Mouse (Mus musculus) bone marrow, adult 2 months (tissue): ENCODE results near the gene Gpat2. TPM values are rescaled to one million over a fixed set of nuclear protein-coding genes. Genes with fewer than 3 reads are reported as not detected.

Source experiments
- H3K27ac ChIP-seq: fragments of 200-500 bp; 2 replicates; pipeline ENCODE4 v1.5.1; 2012; ENCODE audit warnings: low read depth, mild to moderate bottlenecking, control low read depth, inconsistent platforms, low read length; ENCODE audit not compliant: control insufficient read depth, poor library complexity, insufficient read depth
- H3K4me1 ChIP-seq: fragments of 200-500 bp; 2 replicates; pipeline ENCODE4 v1.6.1; 2011; ENCODE audit warnings: low read length; ENCODE audit not compliant: control insufficient read depth, insufficient read depth
- H3K4me3 ChIP-seq: fragments of 200-500 bp; replicated peaks from 2 replicates; pipeline ENCODE3; 2011; ENCODE audit warnings: mild to moderate bottlenecking, low read depth, low read length, control low read depth; ENCODE audit not compliant: control insufficient read depth
- CTCF ChIP-seq: fragments of 200-500 bp; IDR thresholded peaks from 2 replicates; pipeline ENCODE4 v1.5.1; 2011; ENCODE audit warnings: low read length, control low read depth; ENCODE audit not compliant: control insufficient read depth, insufficient read depth
- POLR2A ChIP-seq: fragments of 200-500 bp; IDR thresholded peaks from 2 replicates; pipeline ENCODE4 v1.6.1; 2011; ENCODE audit warnings: low read depth, mild to moderate bottlenecking, control low read depth, low read length, borderline replicate concordance; ENCODE audit not compliant: control insufficient read depth
- WGBS: fragments of 180-500 bp; shearing (Covaris S2); methylation state at CpG from one replicate; pipeline ENCODE4 v1.1.7; 2018; 5-methylcytosine and 5-hydroxymethylcytosine counted together
- polyA plus RNA-seq: library from polyadenylated mRNA; stranded (reverse); fragments of >200 nt; gene quantifications from 2 replicates; pipeline ENCODE4 v1.2.4, GENCODE M21; 2011; ENCODE audit warnings: low replicate concordance; ENCODE audit not compliant: missing spikeins, insufficient read depth, insufficient read length

The Gpat2 gene
- polyA plus RNA-seq, 1 experiment: not detected

DNA sequence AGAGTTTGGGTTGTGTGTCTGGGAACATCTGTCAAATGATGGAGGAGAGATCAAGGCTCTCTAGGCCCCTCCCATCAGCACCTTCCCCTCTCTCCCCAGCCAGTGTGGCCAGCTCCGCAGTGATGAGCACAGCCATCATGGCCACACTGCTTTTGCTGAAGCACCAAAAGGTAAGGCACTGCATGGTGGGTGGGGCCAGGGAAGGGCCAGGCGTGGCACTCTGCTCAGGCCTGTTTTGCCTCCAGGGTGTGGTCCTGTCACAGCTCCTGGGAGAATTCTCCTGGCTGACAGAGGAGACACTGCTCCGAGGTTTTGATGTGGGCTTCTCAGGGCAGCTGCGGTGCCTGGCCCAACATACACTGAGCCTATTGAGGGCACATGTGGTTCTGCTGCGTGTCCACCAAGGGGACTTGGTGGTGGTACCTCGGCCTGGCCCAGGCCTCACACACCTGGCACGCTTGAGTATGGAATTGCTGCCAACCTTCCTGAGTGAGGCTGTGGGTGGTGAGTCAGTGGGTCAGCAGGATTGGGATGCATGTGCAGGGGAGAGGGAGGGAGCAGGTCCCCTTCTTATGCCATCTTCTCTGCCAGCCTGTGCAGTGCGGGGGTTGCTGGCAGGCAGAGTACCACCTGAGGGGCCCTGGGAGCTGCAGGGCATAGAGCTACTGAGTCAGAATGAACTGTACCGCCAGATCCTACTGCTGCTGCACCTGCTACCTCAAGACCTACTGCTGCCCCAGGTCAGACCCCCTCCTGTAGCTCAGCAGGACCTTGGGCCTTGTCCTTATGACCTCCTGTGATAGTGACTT is 8.7 kb downstream of the Gpat2 start:
- Histone ChIP-seq H3K4me1 (no peaks in the 10 kb centered on the region), H3K27ac (no peak overlapping the region), H3K4me3 (no peak overlapping the region)
- 84% methylated on average over 9 of the region's 9 CpGs for WGBS
- TF ChIP-seq CTCF (no peak), POLR2A (no peak)

DNA sequence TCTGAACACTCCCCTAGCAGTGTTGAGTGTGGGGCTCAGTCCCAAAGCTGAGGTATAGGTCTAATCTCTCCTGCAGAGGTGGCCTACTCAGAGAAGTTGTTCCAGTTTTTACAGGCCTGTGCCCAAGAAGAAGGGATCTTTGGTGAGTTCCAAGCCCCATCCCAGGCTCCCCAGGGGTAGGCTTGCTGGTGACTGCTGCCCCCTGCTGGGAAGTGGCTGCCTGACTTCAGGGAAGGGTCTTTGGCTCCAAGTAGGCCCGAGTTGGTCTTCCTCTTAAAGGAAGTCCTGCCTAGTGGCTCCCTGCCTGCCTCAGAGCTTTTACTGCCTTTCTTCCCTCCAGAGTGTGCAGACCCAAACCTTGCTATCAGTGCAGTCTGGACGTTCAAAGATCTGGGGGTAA is 10.1 kb downstream of the Gpat2 start:
- 31% methylated on average over 2 of the region's 2 CpGs for WGBS
- TF ChIP-seq CTCF (peak; percentile 54; the same call in 1 of the 2 replicates), POLR2A (no peak)
- H3K4me3 ChIP-seq: no peak overlapping the region
- H3K27ac ChIP-seq: no peak overlapping the region
- no peaks in the 10 kb centered on the region for H3K4me1 ChIP-seq

DNA sequence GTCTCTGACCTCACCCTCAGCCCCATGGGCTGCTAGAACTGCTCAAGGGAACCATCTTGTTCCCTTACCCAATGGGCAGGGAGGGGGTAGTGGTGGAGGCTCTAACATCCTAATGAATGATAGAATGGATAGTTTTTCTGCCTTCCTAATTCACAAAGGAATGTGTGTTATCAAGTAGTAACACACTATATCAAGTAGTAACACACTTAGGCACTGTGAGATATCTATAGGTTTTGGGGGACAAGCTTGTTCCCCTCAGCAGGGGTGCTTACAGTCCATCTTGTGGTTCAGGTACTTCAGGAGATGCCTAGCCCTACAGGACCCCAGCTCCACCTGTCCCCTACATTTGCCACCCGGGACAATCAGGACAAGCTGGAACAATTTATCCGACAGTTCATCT is 10.6 kb downstream of the Gpat2 start:
- Histone ChIP-seq H3K4me3 (no peak overlapping the region), H3K27ac (no peak overlapping the region), H3K4me1 (no peaks in the 10 kb centered on the region)
- WGBS: 86% methylated on average over 2 of the region's 2 CpGs
- TF ChIP-seq POLR2A (no peak), CTCF (no peak)

DNA sequence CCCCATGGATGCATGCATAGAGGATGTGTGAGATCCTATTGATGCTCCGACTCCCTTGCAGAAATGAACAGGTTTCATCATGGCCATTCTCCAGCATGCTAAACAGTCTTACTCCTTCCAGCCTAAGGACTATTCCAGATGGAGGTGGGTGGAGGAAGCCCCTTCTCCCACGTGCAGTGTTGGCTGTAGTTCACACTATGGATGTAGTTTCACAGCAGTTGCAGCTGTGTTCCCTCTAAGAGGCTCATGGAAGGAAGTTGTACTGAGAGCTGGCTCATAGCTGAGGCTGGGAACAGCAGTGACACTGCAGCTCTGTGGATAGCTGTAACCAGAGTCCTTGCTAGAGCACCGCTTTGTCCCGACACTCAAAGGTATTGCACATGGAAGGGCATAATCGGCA is 12.7 kb downstream of the Gpat2 start:
- H3K4me1 ChIP-seq: no peaks in the 10 kb centered on the region
- TF ChIP-seq CTCF (no peak), POLR2A (no peak)
- no peak overlapping the region for H3K27ac ChIP-seq
- 85% methylated on average over 5 of the region's 5 CpGs for WGBS
- H3K4me3 ChIP-seq: no peak overlapping the region

DNA sequence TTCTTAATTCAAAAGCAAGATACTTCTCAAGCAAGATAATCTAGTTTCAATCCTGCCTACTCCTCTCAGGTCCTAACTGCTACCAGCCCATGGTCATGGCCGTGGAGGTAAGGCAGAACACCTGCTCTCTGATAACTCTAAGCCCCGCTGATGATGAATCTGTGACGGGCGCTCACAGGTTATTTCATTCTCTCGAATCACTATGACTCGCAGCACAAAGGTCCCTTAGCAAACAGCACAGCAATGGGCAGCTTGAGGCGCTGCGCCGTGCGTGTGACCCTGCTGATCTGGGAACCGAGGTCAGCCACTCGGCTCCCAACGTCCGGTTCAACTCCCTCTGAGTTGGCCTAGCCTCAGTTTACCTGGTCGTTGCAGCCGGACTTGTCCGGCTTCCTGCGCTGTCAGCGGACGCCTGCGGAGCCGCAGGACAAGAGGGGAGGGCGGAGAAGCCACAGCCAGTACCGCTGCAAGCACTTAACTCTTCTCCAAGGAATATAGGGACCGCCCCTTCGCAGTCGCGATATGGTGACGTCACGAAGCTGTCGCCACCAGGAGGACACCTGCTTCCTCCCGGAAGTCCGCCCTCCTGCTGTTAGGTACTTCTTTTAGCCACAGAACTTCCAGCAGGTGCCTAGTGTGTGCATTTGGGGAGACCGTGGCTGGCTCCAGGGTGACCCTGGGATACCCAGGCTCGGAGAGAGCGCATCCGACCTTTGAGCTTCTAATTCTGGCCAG is 19.2 kb downstream of the Gpat2 start, which contains the start of gene Fahd2a:
Gene Fahd2a (minus strand): TSS at position 511 of the 735 bp plus-strand sequence.
- under 1% methylated on average over 37 of the region's 37 CpGs for WGBS
- Histone ChIP-seq H3K4me3 (peak within 1 kb of the TSS; percentile 85), H3K4me1 (no peaks in the 10 kb centered on the region; the same call in 1 of the 2 replicates), H3K27ac (no peak within 1 kb of the TSS)
- TF ChIP-seq POLR2A (peak; percentile 55; the same call in 1 of the 2 replicates), CTCF (no peak)

DNA sequence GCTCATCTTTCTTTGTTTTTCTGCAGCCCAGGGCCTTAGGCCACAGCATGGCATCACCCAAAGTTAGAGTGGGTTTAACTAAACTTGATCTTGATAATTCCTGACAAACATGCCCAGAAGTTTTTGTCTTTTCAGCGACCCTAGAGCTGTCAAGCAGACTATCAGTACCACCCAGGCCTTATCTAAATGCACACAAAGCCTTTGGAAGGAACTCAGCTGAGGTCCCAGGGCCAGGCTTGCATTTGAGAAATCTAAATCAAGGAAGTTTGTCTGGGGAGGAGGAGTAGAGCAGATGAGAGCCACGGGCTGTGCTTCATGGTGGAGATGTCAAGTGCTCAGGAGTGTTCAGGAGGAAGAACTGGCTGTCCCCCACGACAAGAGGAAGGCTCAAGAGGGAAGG is 21.8 kb downstream of the Gpat2 start:
- no peak overlapping the region for H3K27ac ChIP-seq
- H3K4me1 ChIP-seq: no peaks in the 10 kb centered on the region; the same call in 1 of the 2 replicates
- no peak overlapping the region for H3K4me3 ChIP-seq
- no peak for TF ChIP-seq CTCF
- TF ChIP-seq POLR2A: no peak
- WGBS: 35% methylated on average over 3 of the region's 3 CpGs

DNA sequence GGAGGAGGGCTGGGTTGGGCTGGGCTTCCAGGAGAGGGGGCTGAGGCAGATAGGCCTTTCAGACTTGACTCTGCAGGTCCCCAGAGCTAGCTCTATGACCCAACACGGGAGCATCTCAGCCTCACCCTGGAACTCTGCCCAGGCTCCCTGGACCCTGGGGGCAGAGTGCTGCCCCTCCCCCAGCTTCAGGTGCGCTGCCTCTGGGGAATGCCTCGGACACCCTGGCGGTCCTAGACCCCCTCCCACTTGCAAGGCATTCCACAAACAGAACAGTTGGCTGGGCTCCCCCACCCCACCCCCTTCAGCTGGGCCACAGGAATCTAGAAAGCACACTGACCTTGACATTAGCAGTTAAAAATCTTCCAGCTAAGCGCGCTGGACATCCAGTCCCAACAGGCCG is 24.7 kb downstream of the Gpat2 start:
- no peak for TF ChIP-seq CTCF
- no peak for TF ChIP-seq POLR2A
- H3K4me3 ChIP-seq: no peak overlapping the region
- H3K4me1 ChIP-seq: no peaks in the 10 kb centered on the region
- no peak overlapping the region for H3K27ac ChIP-seq
- WGBS: 74% methylated on average over 7 of the region's 7 CpGs

DNA sequence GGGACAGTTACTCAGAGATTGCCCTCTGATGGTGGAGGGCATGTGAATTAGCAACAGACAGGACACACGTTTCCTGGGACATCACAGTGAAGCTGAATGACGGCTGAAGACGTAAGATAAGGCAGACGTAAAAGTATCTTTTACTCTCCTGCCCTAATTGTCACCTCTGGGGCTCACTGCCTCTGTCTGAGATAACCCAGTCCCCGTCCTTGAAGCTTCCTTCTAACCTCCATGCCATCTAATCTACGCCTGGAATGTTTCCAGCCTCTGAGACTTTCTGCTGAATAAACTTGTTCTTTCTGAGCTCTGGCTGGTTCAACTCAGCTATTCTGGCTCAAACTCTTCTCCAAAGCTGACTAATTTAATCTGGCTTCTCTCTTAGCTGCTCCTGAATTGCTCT is 26.7 kb downstream of the Gpat2 start:
- H3K4me1 ChIP-seq: no peaks in the 10 kb centered on the region
- WGBS: 20% methylated on average over 6 of the region's 6 CpGs
- no peak overlapping the region for H3K27ac ChIP-seq
- no peak overlapping the region for H3K4me3 ChIP-seq
- TF ChIP-seq POLR2A: no peak
- no peak for TF ChIP-seq CTCF
